Comparison of ENCODE assay signal across 22 mouse cellular contexts in genomic region chr10:102243897-102244296, GRCm38 (mm10).
DNase-seq lines count a peak whose midpoint lies in the region; ATAC-seq lines count a peak whose summit lies in the region.
"Had no signal": no experiment of that assay in that cellular context is flagged by ENCODE, and none has a peak within 500 bp of the region (broad histone marks: within the 10 kb centered on the region; RNA-seq: fewer than 3 reads in every experiment).

No protein-coding gene starts in this region.

- no peak overlapping the region for H3K9ac ChIP-seq in hindbrain, embryonic 13.5 days
- no peak overlapping the region for H3K9ac ChIP-seq in hindbrain, embryonic 12.5 days
- no peak overlapping the region for H3K9ac ChIP-seq in forebrain, embryonic 14.5 days (ENCODE audit: low read length)
- H3K9ac ChIP-seq: heart, embryonic 12.5 days; heart, embryonic 15.5 days; hindbrain, embryonic 15.5 days had no signal

- H3K9me3 ChIP-seq in hindbrain, embryonic 13.5 days, result no peaks in the 10 kb centered on the region
- no peaks in the 10 kb centered on the region for H3K9me3 ChIP-seq in hindbrain, embryonic 12.5 days (replicated peaks)
- no peaks in the 10 kb centered on the region for H3K9me3 ChIP-seq in forebrain, embryonic 14.5 days (replicated peaks; ENCODE audit: control insufficient read depth, low read length)
- H3K9me3 ChIP-seq: heart, embryonic 12.5 days; heart, embryonic 15.5 days; hindbrain, embryonic 10.5 days; hindbrain, embryonic 15.5 days had no signal

- H3K36me3 ChIP-seq in hindbrain, embryonic 13.5 days, result no peaks in the 10 kb centered on the region
- H3K36me3 ChIP-seq in hindbrain, embryonic 12.5 days, result no peaks in the 10 kb centered on the region
- no peaks in the 10 kb centered on the region for H3K36me3 ChIP-seq in forebrain, embryonic 14.5 days (ENCODE audit: control insufficient read depth, insufficient read depth, low read length)
- H3K36me3 ChIP-seq: heart, embryonic 12.5 days; heart, embryonic 15.5 days; hindbrain, embryonic 10.5 days; hindbrain, embryonic 15.5 days had no signal

- H3K27ac ChIP-seq in hindbrain, embryonic 13.5 days, result peak overlapping the region; percentile 35; the same call in 1 of the 2 replicates
- H3K27ac ChIP-seq in hindbrain, embryonic 12.5 days, result no peak overlapping the region
- H3K27ac ChIP-seq in forebrain, embryonic 14.5 days (ENCODE audit: low read depth, low read length), result no peak overlapping the region
- H3K27ac ChIP-seq: heart, embryonic 15.5 days; hindbrain, embryonic 10.5 days; hindbrain, embryonic 15.5 days had no signal

- no peak for ATAC-seq in hindbrain, embryonic 13.5 days (ENCODE audit: low FRiP score)
- no peak for ATAC-seq in hindbrain, embryonic 12.5 days (ENCODE audit: low FRiP score)
- peak; percentile 68 for ATAC-seq in forebrain, embryonic 14.5 days
- ATAC-seq: CD4-positive, CD25-positive, alpha-beta regulatory T cell, adult 4 months; intestine, postnatal 0 days had no signal

- no peak overlapping the region for H3K4me2 ChIP-seq in hindbrain, embryonic 13.5 days
- no peak overlapping the region for H3K4me2 ChIP-seq in hindbrain, embryonic 12.5 days (replicated peaks)
- H3K4me2 ChIP-seq in forebrain, embryonic 14.5 days (ENCODE audit: low read length), result no peak overlapping the region
- H3K4me2 ChIP-seq: heart, embryonic 12.5 days; heart, embryonic 15.5 days; hindbrain, embryonic 15.5 days had no signal

- H3K4me1 ChIP-seq in hindbrain, embryonic 13.5 days (replicated peaks), result peaks cover 5% of the 10 kb centered on the region; the same call in 1 of the 2 replicates
- H3K4me1 ChIP-seq in hindbrain, embryonic 12.5 days, result no peaks in the 10 kb centered on the region
- no peaks in the 10 kb centered on the region for H3K4me1 ChIP-seq in forebrain, embryonic 14.5 days (ENCODE audit: control insufficient read depth, insufficient read depth, low read length)
- H3K4me1 ChIP-seq: heart, embryonic 12.5 days; heart, embryonic 15.5 days; hindbrain, embryonic 10.5 days; hindbrain, embryonic 15.5 days had no signal

- H3K27me3 ChIP-seq in hindbrain, embryonic 13.5 days, result no peaks in the 10 kb centered on the region
- no peaks in the 10 kb centered on the region for H3K27me3 ChIP-seq in hindbrain, embryonic 12.5 days
- no peaks in the 10 kb centered on the region for H3K27me3 ChIP-seq in forebrain, embryonic 14.5 days (replicated peaks; ENCODE audit: control insufficient read depth, insufficient read depth, low read length)
- H3K27me3 ChIP-seq: heart, embryonic 12.5 days; heart, embryonic 15.5 days; hindbrain, embryonic 15.5 days had no signal

- DNase-seq in retina, postnatal 1 day, result peak; percentile 20
- no peak for DNase-seq in retina, embryonic 14.5 days (ENCODE audit: low spot score)
- peak; percentile 53 for DNase-seq in forebrain, embryonic 14.5 days (ENCODE audit: low spot score)
- no peak for DNase-seq in adrenal gland, postnatal 4 days (ENCODE audit: low spot score in 2 of 2)
- DNase-seq in thymus, postnatal 25 days, result no peak
- DNase-seq: adrenal gland, adult 2 months; adrenal gland, postnatal 14 days; cerebellum, adult 18-20 months; cerebellum, adult 9-10 months; cerebellum, postnatal 14 days; gastrocnemius, postnatal 25 days; heart, adult 18-20 months; heart, postnatal 10 days; heart, postnatal 36 days had no signal

- no peak overlapping the region for H3K4me3 ChIP-seq in hindbrain, embryonic 13.5 days
- H3K4me3 ChIP-seq in hindbrain, embryonic 12.5 days, result no peak overlapping the region
- no peak overlapping the region for H3K4me3 ChIP-seq in forebrain, embryonic 14.5 days (ENCODE audit: low read depth, low read length)
- H3K4me3 ChIP-seq: heart, embryonic 12.5 days; heart, embryonic 15.5 days; hindbrain, embryonic 10.5 days; hindbrain, embryonic 15.5 days had no signal

Comparison
In these comparisons a context has a peak if more than half of its experiments do, and no peak if none do; other contexts are left out.
1. DNase-seq: peak in retina, postnatal 1 day (single experiment) and forebrain, embryonic 14.5 days (single experiment); none in retina, embryonic 14.5 days (single experiment), adrenal gland, postnatal 4 days (0 of 2) and thymus, postnatal 25 days (single experiment).